Mouse (Mus musculus): ENCODE data around the gene Cdkn3. TPM values are rescaled to one million over a fixed set of nuclear protein-coding genes. Genes with fewer than 3 reads are reported as not detected.
"Not testable (repeated sequence)": the region's sequence is repeated elsewhere in the genome, so short reads cannot be mapped to it uniquely, and the experiment has no call there.

Gene Cdkn3
- polyA plus RNA-seq, 1 experiment = 0.36 TPM

DNA sequence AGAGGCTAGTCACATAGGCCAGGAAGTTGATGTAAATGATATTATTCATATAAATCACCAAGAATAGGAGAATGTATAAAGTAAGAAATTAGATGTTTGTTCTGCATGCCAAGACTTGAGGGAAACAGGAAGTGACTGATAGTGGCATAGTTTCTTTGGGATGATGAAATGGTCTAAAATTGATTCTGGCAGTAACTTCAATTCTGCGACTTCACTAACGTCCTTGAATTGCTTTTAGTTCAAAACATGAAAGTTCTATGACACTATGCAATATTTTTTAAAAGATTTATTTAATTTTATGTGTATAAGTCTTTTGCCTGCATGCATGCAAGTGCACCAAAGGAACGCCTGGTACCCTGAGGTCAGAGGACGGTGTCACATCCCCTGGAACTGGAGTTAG is 42.9 kb downstream of the Cdkn3 start:
- Histone ChIP-seq H3K27me3 (ENCODE audit: control insufficient read depth, insufficient read depth, low read length) (no peaks in the 10 kb centered on the region), H3K27ac (ENCODE audit: insufficient read depth, low read length) (no peak overlapping the region), H3K4me1 (ENCODE audit: control insufficient read depth, insufficient read depth, low read length) (no peaks in the 10 kb centered on the region), H3K4me3 (replicated peaks; ENCODE audit: insufficient read depth, low read depth, low read length) (no peak overlapping the region)
- TF ChIP-seq CTCF (IDR thresholded peaks at IDR 0.05; ENCODE audit: borderline replicate concordance, insufficient read depth, low read depth, low read length) (no peak), POLR2A (IDR thresholded peaks at IDR 0.05; ENCODE audit: borderline replicate concordance, insufficient read depth, low read length) (no peak)
- 94% methylated on average over 4 of the region's 4 CpGs for WGBS
- no peak for DNase-seq

DNA sequence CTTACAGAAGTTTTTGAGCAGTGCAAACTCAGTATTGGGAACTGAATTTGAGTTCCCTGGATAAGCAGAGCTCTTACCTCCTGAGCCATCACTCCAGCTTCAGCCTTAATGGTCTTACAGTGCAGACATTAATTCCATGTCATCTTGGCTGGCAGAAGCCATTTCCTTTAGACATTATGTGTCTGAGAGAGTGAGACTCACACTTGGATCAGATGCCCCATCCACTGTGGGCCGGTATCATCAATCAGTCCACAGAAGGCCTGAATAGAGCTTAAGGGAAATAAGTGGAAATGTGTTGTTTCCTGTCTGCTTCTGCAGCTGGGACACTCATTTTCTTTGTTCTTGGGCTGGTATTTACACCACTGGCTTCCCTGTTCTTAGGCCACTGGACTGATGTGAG is 43.5 kb downstream of the Cdkn3 start:
- Histone ChIP-seq H3K27me3 (ENCODE audit: control insufficient read depth, insufficient read depth, low read length) (no peaks in the 10 kb centered on the region), H3K4me3 (replicated peaks; ENCODE audit: insufficient read depth, low read depth, low read length) (no peak overlapping the region), H3K4me1 (ENCODE audit: control insufficient read depth, insufficient read depth, low read length) (no peaks in the 10 kb centered on the region), H3K27ac (ENCODE audit: insufficient read depth, low read length) (no peak overlapping the region)
- no peak for TF ChIP-seq POLR2A (IDR thresholded peaks at IDR 0.05; ENCODE audit: borderline replicate concordance, insufficient read depth, low read length)
- no peak for TF ChIP-seq CTCF (IDR thresholded peaks at IDR 0.05; ENCODE audit: borderline replicate concordance, insufficient read depth, low read depth, low read length)
- DNase-seq = no peak
- 93% methylated on average over 1 of the region's 1 CpGs for WGBS

GRCm38 (mm10) chr14:46806186-46806585 is 45.8 kb downstream of the Cdkn3 start:
- Histone ChIP-seq H3K27ac (ENCODE audit: insufficient read depth, low read length) (no peak overlapping the region), H3K4me1 (ENCODE audit: control insufficient read depth, insufficient read depth, low read length) (no peaks in the 10 kb centered on the region), H3K4me3 (replicated peaks; ENCODE audit: insufficient read depth, low read depth, low read length) (no peak overlapping the region), H3K27me3 (ENCODE audit: control insufficient read depth, insufficient read depth, low read length) (no peaks in the 10 kb centered on the region)
- TF ChIP-seq CTCF (IDR thresholded peaks at IDR 0.05; ENCODE audit: borderline replicate concordance, insufficient read depth, low read depth, low read length) (no peak), POLR2A (IDR thresholded peaks at IDR 0.05; ENCODE audit: borderline replicate concordance, insufficient read depth, low read length) (no peak)
- WGBS = 76% methylated on average over 5 of the region's 5 CpGs
- DNase-seq = no peak

GRCm38 (mm10) chr14:46807927-46808326 is 47.6 kb downstream of the Cdkn3 start:
- Histone ChIP-seq H3K27ac (ENCODE audit: insufficient read depth, low read length) (no peak overlapping the region), H3K4me3 (replicated peaks; ENCODE audit: insufficient read depth, low read depth, low read length) (no peak overlapping the region), H3K4me1 (ENCODE audit: control insufficient read depth, insufficient read depth, low read length) (no peaks in the 10 kb centered on the region), H3K27me3 (ENCODE audit: control insufficient read depth, insufficient read depth, low read length) (no peaks in the 10 kb centered on the region)
- TF ChIP-seq CTCF (IDR thresholded peaks at IDR 0.05; ENCODE audit: borderline replicate concordance, insufficient read depth, low read depth, low read length) = no peak
- TF ChIP-seq POLR2A (IDR thresholded peaks at IDR 0.05; ENCODE audit: borderline replicate concordance, insufficient read depth, low read length) = no peak
- WGBS = 59% methylated on average over 3 of the region's 3 CpGs
- no peak for DNase-seq

- no peak for TF ChIP-seq POLR2A (IDR thresholded peaks at IDR 0.05; ENCODE audit: borderline replicate concordance, insufficient read depth, low read length)
- no peak for TF ChIP-seq CTCF (IDR thresholded peaks at IDR 0.05; ENCODE audit: borderline replicate concordance, insufficient read depth, low read depth, low read length)
- 82% methylated on average over 6 of the region's 6 CpGs for WGBS
- H3K4me1 ChIP-seq (ENCODE audit: control insufficient read depth, insufficient read depth, low read length) = no peaks in the 10 kb centered on the region; the same call in 1 of the 2 replicates
- H3K27ac ChIP-seq (ENCODE audit: insufficient read depth, low read length) = no peak overlapping the region
- no peak overlapping the region for H3K4me3 ChIP-seq (replicated peaks; ENCODE audit: insufficient read depth, low read depth, low read length)
- no peaks in the 10 kb centered on the region for H3K27me3 ChIP-seq (ENCODE audit: control insufficient read depth, insufficient read depth, low read length)
- DNase-seq = no peak
Measured at GRCm38 (mm10) chr14:46815640-46816039, 55.3 kb downstream of the Cdkn3 start.

DNA sequence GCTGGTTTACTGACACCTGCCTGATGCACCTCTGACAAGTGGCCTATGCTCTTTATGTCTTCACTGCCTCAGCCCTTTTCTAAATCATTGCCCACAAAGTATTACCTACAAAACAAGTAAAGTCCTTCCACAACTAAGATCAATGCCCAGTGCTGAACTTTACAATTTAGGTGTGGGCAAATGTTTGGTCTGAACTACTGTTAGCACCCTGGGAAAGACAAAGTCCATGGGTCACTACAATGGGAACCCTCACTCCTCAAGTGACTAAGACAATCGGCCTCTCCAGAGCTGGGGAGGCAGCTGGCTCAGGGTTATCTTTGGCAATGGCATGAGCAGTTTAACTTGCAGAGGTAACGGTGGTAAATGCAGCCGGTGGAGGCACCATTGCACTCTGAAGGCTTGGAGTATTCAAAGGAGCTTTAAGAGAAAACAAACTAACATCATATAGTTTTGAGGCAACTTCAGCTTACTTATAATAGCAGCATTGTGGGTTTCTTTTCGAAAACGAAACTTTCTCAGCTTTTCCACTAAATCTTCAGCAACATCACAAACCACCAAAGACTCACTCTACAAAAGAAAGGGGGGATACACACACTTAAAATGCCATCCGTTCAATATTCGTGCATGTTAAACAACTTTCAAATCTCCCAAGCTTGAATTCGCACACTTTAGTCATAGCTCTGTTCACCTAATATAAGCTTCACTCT is 56.7 kb downstream of the Cdkn3 start:
- no peaks in the 10 kb centered on the region; the same call in 1 of the 2 replicates for H3K4me1 ChIP-seq (ENCODE audit: control insufficient read depth, insufficient read depth, low read length)
- 89% methylated on average over 8 of the region's 8 CpGs for WGBS
- no peak overlapping the region for H3K4me3 ChIP-seq (replicated peaks; ENCODE audit: insufficient read depth, low read depth, low read length)

DNA sequence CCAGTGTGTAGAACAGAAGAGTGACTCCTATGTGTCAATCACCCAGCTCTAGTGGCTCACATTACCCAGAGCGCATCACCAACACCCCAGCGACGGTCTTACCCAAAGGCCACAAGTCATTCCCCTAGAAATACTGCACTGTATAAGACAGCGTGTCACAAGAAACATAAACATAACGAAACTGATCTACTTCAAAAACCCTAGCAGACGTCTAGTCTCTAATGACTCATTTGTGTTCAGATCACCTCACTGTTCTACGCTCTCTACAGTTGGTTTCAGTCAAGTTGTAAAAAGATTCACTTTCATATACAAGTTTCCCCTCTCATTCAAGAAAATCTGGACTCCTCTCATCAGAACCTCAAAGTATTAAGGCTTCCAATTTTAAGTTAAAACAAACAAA is 58.4 kb downstream of the Cdkn3 start:
- Histone ChIP-seq H3K27me3 (ENCODE audit: control insufficient read depth, insufficient read depth, low read length) (no peaks in the 10 kb centered on the region), H3K4me3 (replicated peaks; ENCODE audit: insufficient read depth, low read depth, low read length) (no peak overlapping the region), H3K27ac (ENCODE audit: insufficient read depth, low read length) (no peak overlapping the region), H3K4me1 (ENCODE audit: control insufficient read depth, insufficient read depth, low read length) (no peaks in the 10 kb centered on the region; the same call in 1 of the 2 replicates)
- TF ChIP-seq POLR2A (IDR thresholded peaks at IDR 0.05; ENCODE audit: borderline replicate concordance, insufficient read depth, low read length) (no peak), CTCF (IDR thresholded peaks at IDR 0.05; ENCODE audit: borderline replicate concordance, insufficient read depth, low read depth, low read length) (no peak)
- DNase-seq = no peak
- 94% methylated on average over 7 of the region's 7 CpGs for WGBS

More for the DNA sequence above, 56.7 kb downstream of the Cdkn3 start:
- Histone ChIP-seq H3K27ac (ENCODE audit: insufficient read depth, low read length) (no peak overlapping the region), H3K27me3 (ENCODE audit: control insufficient read depth, insufficient read depth, low read length) (no peaks in the 10 kb centered on the region)
- no peak for TF ChIP-seq CTCF (IDR thresholded peaks at IDR 0.05; ENCODE audit: borderline replicate concordance, insufficient read depth, low read depth, low read length)
- no peak for TF ChIP-seq POLR2A (IDR thresholded peaks at IDR 0.05; ENCODE audit: borderline replicate concordance, insufficient read depth, low read length)
- DNase-seq = no peak

GRCm38 (mm10) chr14:46819961-46820360 is 59.6 kb downstream of the Cdkn3 start:
- WGBS = 90% methylated on average over 5 of the region's 6 CpGs
- not testable (repeated sequence) for DNase-seq; H3K27me3 ChIP-seq (ENCODE audit: control insufficient read depth, insufficient read depth, low read length); H3K4me3 ChIP-seq (replicated peaks; ENCODE audit: insufficient read depth, low read depth, low read length); H3K4me1 ChIP-seq (ENCODE audit: control insufficient read depth, insufficient read depth, low read length); H3K27ac ChIP-seq (ENCODE audit: insufficient read depth, low read length)

Other genes starting within 250 kb of the Cdkn3 start
- 121 TPM in 2 replicates for gene Cnih1, start 27.9 kb downstream of the Cdkn3 start, polyA plus RNA-seq (2012; rRNA removed)
- 66.4 and 67.7 TPM in 2 replicates for gene Gmfb, start 61.7 kb downstream of the Cdkn3 start, polyA plus RNA-seq (2012; rRNA removed)
- gene Cgrrf1, start 71.6 kb downstream of the Cdkn3 start, polyA plus RNA-seq (2012; rRNA removed) = 63.4 and 63.6 TPM in 2 replicates
- gene Samd4, start 122.3 kb downstream of the Cdkn3 start, polyA plus RNA-seq (2012; rRNA removed) = 23.8 and 24.0 TPM in 2 replicates